Mouse (Mus musculus) lung, adult 2 months (tissue): ENCODE measurements around the gene Slc43a1.
A peak's percentile ranks its signal among the peaks of the same experiment; 100 is the strongest.

Experiments used
- CTCF ChIP-seq: fragments of 200-500 bp; IDR thresholded peaks from 2 replicates; pipeline ENCODE4 v1.5.1; 2011; ENCODE audit warnings: mild to moderate bottlenecking, low read length, control low read depth; ENCODE audit not compliant: insufficient read depth
- POLR2A ChIP-seq: fragments of 200-500 bp; IDR thresholded peaks from 2 replicates; pipeline ENCODE4 v1.6.1; 2011; ENCODE audit warnings: low read depth, mild to moderate bottlenecking, control low read depth, low read length, borderline replicate concordance; ENCODE audit errors: extremely low read depth

DNA sequence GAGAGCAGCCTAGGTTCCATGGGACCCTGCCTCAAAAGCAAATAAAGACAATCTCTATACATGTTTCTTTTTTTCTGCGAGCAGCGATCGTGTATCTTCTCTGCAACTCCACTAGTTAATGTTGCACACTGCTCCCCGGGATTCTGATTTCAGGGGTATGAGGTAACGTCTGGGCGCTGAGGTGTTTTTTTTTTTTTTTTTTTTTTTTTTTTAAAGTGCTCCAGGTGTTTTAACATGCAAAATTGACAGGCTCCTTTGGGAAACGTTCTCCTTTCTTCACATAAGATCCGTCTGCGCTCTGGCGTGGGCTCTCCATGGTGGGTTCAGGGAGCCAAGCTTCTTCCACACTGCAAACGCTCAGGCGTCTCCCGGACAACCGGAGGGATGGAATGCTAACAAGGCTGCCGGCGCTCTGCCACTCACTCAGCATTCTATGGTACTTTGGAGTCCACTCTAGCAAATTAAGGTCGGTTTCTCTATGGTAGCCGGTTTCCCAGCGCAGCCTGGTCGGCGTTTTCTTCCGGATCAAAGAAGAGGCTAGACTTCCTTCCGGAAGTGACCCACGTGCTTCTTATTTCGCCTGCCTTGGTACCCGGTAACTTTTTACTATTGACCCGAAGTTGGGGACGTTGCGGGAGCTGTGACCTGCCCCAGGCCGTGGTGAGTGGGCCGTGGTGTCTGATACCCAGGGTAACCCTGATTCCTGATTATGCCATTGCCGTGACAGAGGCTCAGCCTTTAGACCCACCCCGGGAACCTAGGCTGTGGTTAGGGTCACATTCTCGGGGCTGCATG lies 12.0 kb upstream of the Slc43a1 start, which contains the start of gene Timm10:
- TF ChIP-seq CTCF = no peak
- TF ChIP-seq POLR2A = peak; percentile 41; the same call in 1 of the 2 replicates
